In the genomic region with DNA sequence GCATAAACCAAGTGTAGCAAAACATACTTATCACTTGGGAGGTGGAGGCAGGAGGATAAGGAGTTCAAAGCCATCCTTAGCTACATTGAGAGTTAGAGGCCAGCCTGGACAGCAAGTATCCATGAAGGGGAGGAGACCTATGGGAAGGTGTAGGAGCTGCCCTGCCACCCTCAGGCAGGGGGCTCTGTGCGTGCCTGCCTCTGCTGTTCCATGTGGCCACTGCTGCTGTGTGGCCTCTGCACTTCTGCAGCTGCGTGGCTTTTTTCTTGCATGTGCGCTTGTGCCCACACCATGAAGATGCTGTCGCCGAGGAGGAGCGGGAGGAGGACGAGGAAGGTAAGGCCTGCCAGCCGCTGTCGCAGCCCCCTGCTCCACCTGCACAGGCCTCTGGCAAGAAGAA, we compare ENCODE assay signal across 19 mouse cellular contexts. TPM values are rescaled to one million over a fixed set of nuclear protein-coding genes. Genes with fewer than 3 reads are reported as not detected.
A peak's percentile ranks its signal among the peaks of the same experiment; 100 is the strongest.
DNase-seq lines count a peak whose midpoint lies in the region; ATAC-seq lines count a peak whose summit lies in the region.
"Had no signal": no experiment of that assay in that cellular context is flagged by ENCODE, and none has a peak within 500 bp of the region (broad histone marks: within the 10 kb centered on the region; RNA-seq: fewer than 3 reads in every experiment).

No protein-coding gene starts in this region.

- H3K9ac ChIP-seq in heart, embryonic 12.5 days: no peak overlapping the region
- no peak overlapping the region for H3K9ac ChIP-seq in embryonic facial prominence, embryonic 14.5 days (ENCODE audit: low read depth, low read length)
- H3K9ac ChIP-seq in limb, embryonic 15.5 days: no peak overlapping the region
- H3K9ac ChIP-seq: hindbrain, embryonic 15.5 days had no signal

- no peaks in the 10 kb centered on the region for H3K27me3 ChIP-seq in heart, embryonic 10.5 days (ENCODE audit: insufficient read depth, poor library complexity, severe bottlenecking)
- H3K27me3 ChIP-seq in heart, embryonic 12.5 days (replicated peaks): no peaks in the 10 kb centered on the region
- no peaks in the 10 kb centered on the region for H3K27me3 ChIP-seq in embryonic facial prominence, embryonic 10.5 days (replicated peaks; ENCODE audit: low read depth, poor library complexity, severe bottlenecking)
- no peaks in the 10 kb centered on the region for H3K27me3 ChIP-seq in embryonic facial prominence, embryonic 14.5 days (replicated peaks; ENCODE audit: control insufficient read depth, insufficient read depth, low read length)
- no peaks in the 10 kb centered on the region for H3K27me3 ChIP-seq in limb, embryonic 15.5 days
- H3K27me3 ChIP-seq: CH12.LX; hindbrain, embryonic 15.5 days had no signal

- H3K9me3 ChIP-seq in heart, embryonic 10.5 days: no peaks in the 10 kb centered on the region
- no peaks in the 10 kb centered on the region for H3K9me3 ChIP-seq in heart, embryonic 12.5 days (replicated peaks)
- no peaks in the 10 kb centered on the region for H3K9me3 ChIP-seq in embryonic facial prominence, embryonic 10.5 days
- no peaks in the 10 kb centered on the region for H3K9me3 ChIP-seq in embryonic facial prominence, embryonic 14.5 days (ENCODE audit: control insufficient read depth, low read length)
- no peaks in the 10 kb centered on the region for H3K9me3 ChIP-seq in limb, embryonic 15.5 days
- H3K9me3 ChIP-seq: hindbrain, embryonic 15.5 days had no signal

- H3K4me3 ChIP-seq in heart, embryonic 10.5 days: no peak overlapping the region
- no peak overlapping the region for H3K4me3 ChIP-seq in heart, embryonic 12.5 days
- no peak overlapping the region for H3K4me3 ChIP-seq in embryonic facial prominence, embryonic 10.5 days
- no peak overlapping the region for H3K4me3 ChIP-seq in embryonic facial prominence, embryonic 14.5 days (ENCODE audit: low read depth, low read length)
- no peak overlapping the region for H3K4me3 ChIP-seq in limb, embryonic 15.5 days
- H3K4me3 ChIP-seq: hindbrain, embryonic 15.5 days had no signal

- H3K27ac ChIP-seq in heart, embryonic 10.5 days: peak overlapping the region; percentile 77
- H3K27ac ChIP-seq in heart, embryonic 12.5 days (ENCODE audit: poor library complexity, severe bottlenecking): no peak overlapping the region
- H3K27ac ChIP-seq in embryonic facial prominence, embryonic 10.5 days (replicated peaks): peak overlapping the region; percentile 76
- H3K27ac ChIP-seq in embryonic facial prominence, embryonic 14.5 days (replicated peaks; ENCODE audit: low read depth, low read length): peak overlapping the region; percentile 98; the same call in 1 of the 2 replicates
- peak overlapping the region; percentile 67; the same call in 1 of the 2 replicates for H3K27ac ChIP-seq in limb, embryonic 15.5 days
- H3K27ac ChIP-seq: hindbrain, embryonic 15.5 days had no signal

- no peak for DNase-seq in heart, embryonic 10.5 days (ENCODE audit: low spot score)
- DNase-seq in embryonic facial prominence, embryonic 10.5 days (ENCODE audit: low spot score): no peak
- no peak for DNase-seq in embryonic facial prominence, embryonic 14.5 days (ENCODE audit: low spot score)
- DNase-seq: adrenal gland, postnatal 14 days; cerebellum, adult 11-12 months; cerebellum, adult 9-10 months; cerebellum, postnatal 36 days; heart, adult 18-20 months had no signal

- peaks cover 69% of the 10 kb centered on the region for H3K4me1 ChIP-seq in heart, embryonic 10.5 days
- peaks cover 49% of the 10 kb centered on the region for H3K4me1 ChIP-seq in heart, embryonic 12.5 days (replicated peaks)
- H3K4me1 ChIP-seq in embryonic facial prominence, embryonic 10.5 days: peaks cover 65% of the 10 kb centered on the region
- H3K4me1 ChIP-seq in embryonic facial prominence, embryonic 14.5 days (ENCODE audit: control insufficient read depth, insufficient read depth, low read length): peaks cover 45% of the 10 kb centered on the region
- H3K4me1 ChIP-seq in limb, embryonic 15.5 days: peaks cover 59% of the 10 kb centered on the region

- 87% methylated on average over 9 of the region's 9 CpGs for WGBS in heart, embryonic 10.5 days
- 91% methylated on average over 9 of the region's 9 CpGs for WGBS in heart, embryonic 12.5 days
- WGBS in embryonic facial prominence, embryonic 10.5 days: 91% methylated on average over 9 of the region's 9 CpGs
- WGBS in embryonic facial prominence, embryonic 14.5 days: 92% methylated on average over 9 of the region's 9 CpGs
- 88% methylated on average over 9 of the region's 9 CpGs for WGBS in limb, embryonic 15.5 days

- no peaks in the 10 kb centered on the region for H3K36me3 ChIP-seq in heart, embryonic 10.5 days
- H3K36me3 ChIP-seq in heart, embryonic 12.5 days: no peaks in the 10 kb centered on the region
- H3K36me3 ChIP-seq in embryonic facial prominence, embryonic 10.5 days (replicated peaks): no peaks in the 10 kb centered on the region
- H3K36me3 ChIP-seq in embryonic facial prominence, embryonic 14.5 days (ENCODE audit: control insufficient read depth, insufficient read depth, low read length): no peaks in the 10 kb centered on the region
- no peaks in the 10 kb centered on the region for H3K36me3 ChIP-seq in limb, embryonic 15.5 days
- H3K36me3 ChIP-seq: hindbrain, embryonic 15.5 days had no signal

- no peak for ATAC-seq in heart, embryonic 12.5 days (ENCODE audit: insufficient number of reproducible peaks, low FRiP score)
- ATAC-seq in embryonic facial prominence, embryonic 14.5 days (ENCODE audit: low read depth): no peak
- ATAC-seq in limb, embryonic 15.5 days (ENCODE audit: insufficient number of reproducible peaks, low FRiP score, low TSS enrichment, low read depth): no peak
- no peak for ATAC-seq in megakaryocyte-erythroid progenitor cell, adult 5-6 weeks (replicated peaks; ENCODE audit: low FRiP score, low TSS enrichment, poor library complexity, severe bottlenecking)
- no peak for ATAC-seq in megakaryocyte, adult 5-6 weeks (ENCODE audit: poor library complexity, severe bottlenecking)
- ATAC-seq: activated CD4-positive, CD25-positive, alpha-beta regulatory T cell, adult 4 months; forebrain, embryonic 14.5 days; inflammation-experienced regulatory T-cells, adult 6 months; Patski had no signal

- H3K4me2 ChIP-seq in heart, embryonic 12.5 days: no peak overlapping the region
- no peak overlapping the region for H3K4me2 ChIP-seq in embryonic facial prominence, embryonic 14.5 days (ENCODE audit: low read depth, low read length)
- no peak overlapping the region for H3K4me2 ChIP-seq in limb, embryonic 15.5 days
- H3K4me2 ChIP-seq: heart, embryonic 11.5 days; hindbrain, embryonic 15.5 days had no signal

RNA-seq across cellular contexts. Expression of gene Tnnt3, which starts 8.8 kb away (rescaled TPM):
- polyA plus RNA-seq in heart, embryonic 10.5 days (2016; fragmentation: Nextera tagmentation; extraction: Ambion mirVana): 9.5 and 10.4 TPM in 2 replicates
- polyA plus RNA-seq in heart, embryonic 12.5 days (2016; fragmentation: Nextera tagmentation; extraction: Ambion mirVana): 6.4 and 9.3 TPM in 2 replicates
- 1.4 and 1.6 TPM in 2 replicates for polyA plus RNA-seq in embryonic facial prominence, embryonic 10.5 days (2016; fragmentation: Nextera tagmentation; extraction: Ambion mirVana)
- polyA plus RNA-seq in embryonic facial prominence, embryonic 14.5 days (2014; fragmentation: Nextera tagmentation; extraction: Ambion mirVana): 376 and 643 TPM in 2 replicates
- 154 and 517 TPM in 2 replicates for polyA plus RNA-seq in limb, embryonic 15.5 days (2015; fragmentation: Nextera tagmentation; extraction: Ambion mirVana)
- not detected in 2 replicates for total RNA-seq in megakaryocyte-erythroid progenitor cell, adult 5-6 weeks (2014; fragmentation: Nextera tagmentation)
- not detected in 2 replicates for total RNA-seq in megakaryocyte-erythroid progenitor cell, adult 5-6 weeks (2017)
- total RNA-seq in megakaryocyte, adult 5-6 weeks (2015): 1.4 and 1.5 TPM in 2 replicates
- 3.7 and 3.9 TPM in 2 replicates for total RNA-seq in megakaryocyte, adult 5-6 weeks (2017)

RNA-seq across cellular contexts. Expression of gene Mrpl23, which starts 25.0 kb away (rescaled TPM):
- 17.1 and 25.1 TPM in 2 replicates for polyA plus RNA-seq in heart, embryonic 10.5 days (2016; fragmentation: Nextera tagmentation; extraction: Ambion mirVana)
- 12.0 and 15.2 TPM in 2 replicates for polyA plus RNA-seq in heart, embryonic 12.5 days (2016; fragmentation: Nextera tagmentation; extraction: Ambion mirVana)
- polyA plus RNA-seq in embryonic facial prominence, embryonic 10.5 days (2016; fragmentation: Nextera tagmentation; extraction: Ambion mirVana): 18.1 and 22.4 TPM in 2 replicates
- 30.3 and 33.1 TPM in 2 replicates for polyA plus RNA-seq in embryonic facial prominence, embryonic 14.5 days (2014; fragmentation: Nextera tagmentation; extraction: Ambion mirVana)
- polyA plus RNA-seq in limb, embryonic 15.5 days (2015; fragmentation: Nextera tagmentation; extraction: Ambion mirVana): 28.8 and 30.5 TPM in 2 replicates
- total RNA-seq in megakaryocyte-erythroid progenitor cell, adult 5-6 weeks (2014; fragmentation: Nextera tagmentation): 13.0 and 13.8 TPM in 2 replicates
- total RNA-seq in megakaryocyte-erythroid progenitor cell, adult 5-6 weeks (2017): 46.6 and 82.1 TPM in 2 replicates
- 3.8 and 12.3 TPM in 2 replicates for total RNA-seq in megakaryocyte, adult 5-6 weeks (2015)
- total RNA-seq in megakaryocyte, adult 5-6 weeks (2017): 37.2 and 52.6 TPM in 2 replicates

RNA-seq across cellular contexts. Expression of gene Lsp1, which starts 46.8 kb away (rescaled TPM):
- polyA plus RNA-seq in heart, embryonic 10.5 days (2016; fragmentation: Nextera tagmentation; extraction: Ambion mirVana): 32.0 and 36.9 TPM in 2 replicates
- 33.4 and 38.4 TPM in 2 replicates for polyA plus RNA-seq in heart, embryonic 12.5 days (2016; fragmentation: Nextera tagmentation; extraction: Ambion mirVana)
- polyA plus RNA-seq in embryonic facial prominence, embryonic 10.5 days (2016; fragmentation: Nextera tagmentation; extraction: Ambion mirVana): 20.9 and 21.4 TPM in 2 replicates
- polyA plus RNA-seq in embryonic facial prominence, embryonic 14.5 days (2014; fragmentation: Nextera tagmentation; extraction: Ambion mirVana): 40.1 and 42.6 TPM in 2 replicates
- 57.3 and 63.3 TPM in 2 replicates for polyA plus RNA-seq in limb, embryonic 15.5 days (2015; fragmentation: Nextera tagmentation; extraction: Ambion mirVana)
- total RNA-seq in megakaryocyte-erythroid progenitor cell, adult 5-6 weeks (2014; fragmentation: Nextera tagmentation): 16.9 and 39.8 TPM in 2 replicates
- total RNA-seq in megakaryocyte-erythroid progenitor cell, adult 5-6 weeks (2017): 12.1 and 42.5 TPM in 2 replicates
- total RNA-seq in megakaryocyte, adult 5-6 weeks (2015): 1,220 and 1,304 TPM in 2 replicates
- total RNA-seq in megakaryocyte, adult 5-6 weeks (2017): 1,314 and 1,552 TPM in 2 replicates

Comparison
In these comparisons a context has a peak if more than half of its experiments do, and no peak if none do; other contexts are left out.
1. RNA of gene Tnnt3, which starts 8.8 kb away (polyA plus RNA-seq): 376 to 643 TPM in embryonic facial prominence, embryonic 14.5 days and 154 to 517 TPM in limb, embryonic 15.5 days; 9.5 to 10.4 TPM in heart, embryonic 10.5 days, 6.4 to 9.3 TPM in heart, embryonic 12.5 days and 1.4 to 1.6 TPM in embryonic facial prominence, embryonic 10.5 days; every median in the first group is over 10 times any median in the second.